Mouse (Mus musculus): Measurements from ENCODE around the gene Ltbp3. TPM values are rescaled to one million over a fixed set of nuclear protein-coding genes. Genes with fewer than 3 reads are reported as not detected.

Gene Ltbp3
- polyA plus RNA-seq, 1 experiment from 2014 or later, result 4.3 TPM

DNA sequence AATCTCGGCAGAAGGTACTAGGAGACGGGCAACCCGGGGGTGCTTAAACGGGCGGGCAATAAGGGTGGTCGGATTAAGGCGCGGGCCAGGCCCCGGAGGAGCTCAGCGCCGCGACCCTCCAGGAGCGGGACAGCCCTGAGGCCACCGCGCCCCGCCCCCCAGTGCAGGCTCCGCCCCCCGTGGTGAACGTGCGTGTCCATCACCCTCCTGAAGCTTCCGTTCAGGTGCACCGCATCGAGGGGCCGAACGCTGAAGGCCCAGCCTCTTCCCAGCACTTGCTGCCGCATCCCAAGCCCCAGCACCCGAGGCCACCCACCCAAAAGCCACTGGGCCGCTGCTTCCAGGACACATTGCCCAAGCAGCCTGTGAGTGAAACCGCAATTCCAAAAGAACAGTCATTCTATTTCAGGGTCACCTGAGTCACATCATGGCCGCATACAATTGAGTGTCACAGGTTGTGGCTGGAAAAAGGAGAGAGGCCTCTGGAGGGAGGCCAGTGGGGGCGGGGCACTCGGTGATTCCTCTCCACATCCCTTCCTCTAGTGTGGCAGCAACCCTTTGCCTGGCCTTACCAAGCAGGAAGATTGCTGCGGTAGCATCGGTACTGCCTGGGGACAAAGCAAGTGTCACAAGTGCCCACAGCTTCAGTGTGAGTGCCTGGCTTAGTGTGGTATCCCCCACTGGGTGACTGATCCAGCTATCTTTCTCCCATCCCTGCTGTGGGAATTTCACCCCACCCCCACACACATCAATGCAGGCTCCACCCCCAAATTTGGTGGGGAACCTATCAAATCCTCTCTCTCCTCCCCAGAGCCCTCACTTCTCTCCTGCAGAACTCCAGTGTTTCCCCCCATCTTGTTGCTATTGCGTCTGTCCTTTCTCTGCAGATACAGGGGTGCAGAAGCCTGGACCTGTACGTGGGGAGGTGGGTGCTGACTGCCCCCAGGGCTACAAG lies 5.3 kb downstream of the Ltbp3 start:
- DNase-seq (ENCODE audit: low spot score), result no peak
- Histone ChIP-seq H3K9me3 (no peaks in the 10 kb centered on the region), H3K4me3 (peak overlapping the region; percentile 55), H3K4me1 (peaks cover 55% of the 10 kb centered on the region), H3K27ac (peak overlapping the region; percentile 70), H3K27me3 (ENCODE audit: insufficient read depth, poor library complexity, severe bottlenecking) (peaks cover 96% of the 10 kb centered on the region), H3K36me3 (no peaks in the 10 kb centered on the region)
- WGBS, result 8% methylated on average over 35 of the region's 36 CpGs

DNA sequence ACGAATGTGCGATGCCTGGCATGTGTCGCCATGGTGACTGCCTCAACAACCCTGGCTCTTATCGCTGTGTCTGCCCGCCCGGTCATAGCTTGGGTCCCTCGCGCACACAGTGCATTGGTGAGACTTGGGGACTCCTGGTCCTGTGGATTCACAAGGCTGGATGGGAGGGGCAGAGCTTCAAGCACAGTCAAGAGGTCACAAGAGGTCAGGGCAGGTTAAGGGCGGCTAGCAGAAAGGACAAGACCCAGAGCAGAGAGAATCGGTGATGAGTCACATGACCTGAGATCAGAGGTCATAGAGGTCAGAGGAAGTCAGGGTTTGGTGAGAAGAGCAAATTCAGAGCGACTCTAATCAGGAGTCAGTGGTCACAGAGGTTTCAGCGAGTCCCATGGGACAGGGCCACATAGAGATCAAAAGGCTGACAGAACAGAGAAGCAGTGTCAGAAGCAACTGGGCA lies 6.2 kb downstream of the Ltbp3 start:
- Histone ChIP-seq H3K4me3 (peak overlapping the region; percentile 5; the same call in 1 of the 2 replicates), H3K27ac (0 out of 2 replicates have a peak overlapping the region, but pooled peaks have one; percentile 17), H3K9me3 (no peaks in the 10 kb centered on the region), H3K27me3 (ENCODE audit: insufficient read depth, poor library complexity, severe bottlenecking) (peaks cover 98% of the 10 kb centered on the region), H3K36me3 (no peaks in the 10 kb centered on the region), H3K4me1 (peaks cover 55% of the 10 kb centered on the region)
- DNase-seq (ENCODE audit: low spot score), result no peak
- WGBS, result 29% methylated on average over 12 of the region's 12 CpGs

DNA sequence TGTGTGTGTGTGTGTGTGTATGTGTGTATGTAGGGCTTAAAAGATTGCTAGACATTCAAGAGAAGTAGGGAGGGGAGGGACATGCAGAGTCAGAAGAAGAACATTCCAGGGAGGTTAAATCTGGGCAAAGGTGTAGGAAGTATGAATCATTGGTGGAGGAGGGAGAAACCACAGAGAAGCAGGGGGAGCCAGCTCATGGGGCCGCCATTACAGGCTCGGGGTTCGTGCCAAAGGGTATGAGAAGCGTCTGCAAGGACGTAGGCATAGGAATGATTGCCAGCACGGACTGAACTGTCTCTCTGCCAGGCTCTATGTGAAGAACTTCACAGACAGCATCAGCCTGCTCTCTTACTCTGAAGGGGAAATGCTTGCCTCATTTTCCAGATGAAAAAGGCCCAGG lies 8.8 kb downstream of the Ltbp3 start:
- no peak for DNase-seq (ENCODE audit: low spot score)
- Histone ChIP-seq H3K4me1 (peaks cover 38% of the 10 kb centered on the region), H3K27ac (no peak overlapping the region), H3K36me3 (no peaks in the 10 kb centered on the region), H3K27me3 (ENCODE audit: insufficient read depth, poor library complexity, severe bottlenecking) (peaks cover 98% of the 10 kb centered on the region), H3K9me3 (no peaks in the 10 kb centered on the region), H3K4me3 (no peak overlapping the region)
- 80% methylated on average over 6 of the region's 6 CpGs for WGBS

DNA sequence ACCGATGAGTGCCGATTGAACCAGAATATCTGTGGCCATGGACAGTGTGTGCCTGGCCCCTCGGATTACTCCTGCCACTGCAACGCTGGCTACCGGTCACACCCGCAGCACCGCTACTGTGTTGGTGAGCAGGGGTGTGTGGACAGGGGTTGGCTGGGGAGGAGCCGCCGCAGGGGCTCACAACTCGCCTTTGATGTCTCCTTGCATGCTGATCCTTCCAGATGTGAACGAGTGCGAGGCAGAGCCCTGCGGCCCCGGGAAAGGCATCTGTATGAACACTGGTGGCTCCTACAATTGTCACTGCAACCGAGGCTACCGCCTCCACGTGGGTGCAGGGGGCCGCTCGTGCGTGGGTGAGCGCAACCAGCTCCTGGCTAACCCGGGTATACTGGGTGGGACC lies 10.2 kb downstream of the Ltbp3 start:
- peaks cover 30% of the 10 kb centered on the region for H3K4me1 ChIP-seq
- no peak overlapping the region for H3K27ac ChIP-seq
- DNase-seq (ENCODE audit: low spot score), result no peak
- no peaks in the 10 kb centered on the region for H3K36me3 ChIP-seq
- H3K27me3 ChIP-seq (ENCODE audit: insufficient read depth, poor library complexity, severe bottlenecking), result peaks cover 98% of the 10 kb centered on the region
- no peaks in the 10 kb centered on the region for H3K9me3 ChIP-seq
- H3K4me3 ChIP-seq, result peak overlapping the region; percentile 31; the same call in 1 of the 2 replicates
- WGBS, result 8% methylated on average over 22 of the region's 22 CpGs

DNA sequence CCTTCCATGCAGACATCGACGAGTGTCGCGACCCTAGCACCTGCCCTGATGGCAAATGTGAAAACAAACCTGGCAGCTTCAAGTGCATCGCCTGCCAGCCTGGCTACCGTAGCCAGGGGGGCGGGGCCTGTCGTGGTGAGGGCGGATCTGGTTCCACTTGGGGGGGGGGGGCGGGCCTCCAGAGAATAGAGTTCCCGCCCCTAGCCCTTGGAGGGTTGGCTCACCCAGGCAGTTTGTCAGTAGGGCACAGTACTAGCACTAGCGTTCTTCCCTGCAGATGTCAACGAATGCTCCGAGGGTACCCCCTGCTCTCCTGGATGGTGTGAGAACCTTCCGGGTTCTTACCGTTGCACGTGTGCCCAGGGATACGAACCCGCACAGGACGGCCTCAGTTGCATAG lies 11.0 kb downstream of the Ltbp3 start:
- Histone ChIP-seq H3K27me3 (ENCODE audit: insufficient read depth, poor library complexity, severe bottlenecking) (peaks cover 98% of the 10 kb centered on the region), H3K36me3 (no peaks in the 10 kb centered on the region), H3K9me3 (no peaks in the 10 kb centered on the region), H3K4me3 (peak overlapping the region; percentile 31), H3K27ac (no peak overlapping the region), H3K4me1 (peaks cover 27% of the 10 kb centered on the region)
- DNase-seq (ENCODE audit: low spot score), result no peak
- 7% methylated on average over 20 of the region's 20 CpGs for WGBS

DNA sequence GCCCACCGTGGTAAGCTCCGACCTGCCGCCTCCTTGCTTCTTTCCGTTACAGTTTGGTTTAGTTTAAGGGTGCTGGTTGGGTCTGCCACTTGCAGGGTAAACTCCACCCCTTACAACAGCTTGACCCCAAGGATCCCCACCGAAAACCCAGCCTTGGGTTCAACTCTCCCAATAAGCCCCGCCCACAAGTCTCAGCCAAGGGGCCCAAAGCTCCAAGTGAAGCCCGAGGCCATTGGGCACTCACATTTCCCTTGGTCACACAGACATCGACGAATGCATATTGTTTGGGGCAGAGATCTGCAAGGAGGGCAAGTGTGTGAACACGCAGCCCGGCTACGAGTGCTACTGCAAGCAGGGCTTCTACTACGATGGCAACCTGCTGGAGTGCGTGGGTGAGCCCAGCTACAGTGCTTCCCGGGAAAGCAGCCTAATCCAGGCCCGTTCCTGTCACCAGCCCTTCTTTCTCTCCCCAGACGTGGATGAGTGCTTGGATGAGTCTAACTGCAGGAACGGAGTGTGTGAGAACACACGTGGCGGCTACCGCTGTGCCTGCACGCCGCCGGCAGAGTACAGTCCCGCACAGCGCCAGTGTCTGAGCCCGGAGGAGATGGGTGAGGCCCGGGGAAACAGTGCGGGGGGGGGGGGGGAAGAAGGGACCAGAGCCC lies 15.7 kb downstream of the Ltbp3 start:
- Histone ChIP-seq H3K9me3 (no peaks in the 10 kb centered on the region), H3K4me3 (peak overlapping the region; percentile 48), H3K36me3 (peaks cover 44% of the 10 kb centered on the region), H3K27ac (peak overlapping the region; percentile 31; the same call in 1 of the 2 replicates), H3K4me1 (peaks cover 22% of the 10 kb centered on the region), H3K27me3 (ENCODE audit: insufficient read depth, poor library complexity, severe bottlenecking) (peaks cover 86% of the 10 kb centered on the region)
- no peak for DNase-seq (ENCODE audit: low spot score)
- WGBS, result 6% methylated on average over 29 of the region's 29 CpGs

DNA sequence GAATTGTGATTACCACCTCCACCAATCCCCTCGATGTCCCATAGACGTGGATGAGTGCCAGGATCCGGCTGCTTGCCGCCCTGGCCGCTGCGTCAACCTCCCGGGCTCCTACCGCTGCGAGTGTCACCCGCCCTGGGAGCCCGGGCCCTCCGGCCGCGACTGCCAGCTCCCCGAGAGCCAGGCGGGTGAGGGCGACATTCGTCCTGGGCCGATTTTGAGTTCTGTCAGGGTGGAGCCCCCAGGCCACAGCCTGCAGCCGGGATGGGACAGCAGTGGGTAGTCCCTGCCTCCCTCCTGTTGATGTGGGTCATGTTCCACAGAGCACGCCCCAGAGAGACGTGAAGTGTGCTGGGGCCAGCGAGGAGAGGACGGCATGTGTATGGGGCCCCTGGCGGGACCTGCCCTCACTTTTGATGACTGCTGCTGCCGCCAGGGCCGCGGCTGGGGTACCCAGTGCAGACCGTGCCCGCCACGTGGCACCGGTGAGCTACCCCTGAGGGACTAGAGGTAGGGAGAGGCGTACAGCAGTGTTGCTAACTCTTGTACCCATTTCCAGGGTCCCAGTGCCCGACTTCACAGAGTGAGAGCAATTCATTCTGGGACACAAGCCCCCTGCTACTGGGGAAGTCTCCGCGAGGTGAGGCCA lies 16.4 kb downstream of the Ltbp3 start:
- Histone ChIP-seq H3K9me3 (no peaks in the 10 kb centered on the region), H3K27me3 (ENCODE audit: insufficient read depth, poor library complexity, severe bottlenecking) (peaks cover 79% of the 10 kb centered on the region), H3K27ac (peak overlapping the region; percentile 31), H3K36me3 (peaks cover 51% of the 10 kb centered on the region), H3K4me3 (peak overlapping the region; percentile 48), H3K4me1 (peaks cover 16% of the 10 kb centered on the region)
- no peak for DNase-seq (ENCODE audit: low spot score)
- WGBS, result 12% methylated on average over 36 of the region's 36 CpGs

DNA sequence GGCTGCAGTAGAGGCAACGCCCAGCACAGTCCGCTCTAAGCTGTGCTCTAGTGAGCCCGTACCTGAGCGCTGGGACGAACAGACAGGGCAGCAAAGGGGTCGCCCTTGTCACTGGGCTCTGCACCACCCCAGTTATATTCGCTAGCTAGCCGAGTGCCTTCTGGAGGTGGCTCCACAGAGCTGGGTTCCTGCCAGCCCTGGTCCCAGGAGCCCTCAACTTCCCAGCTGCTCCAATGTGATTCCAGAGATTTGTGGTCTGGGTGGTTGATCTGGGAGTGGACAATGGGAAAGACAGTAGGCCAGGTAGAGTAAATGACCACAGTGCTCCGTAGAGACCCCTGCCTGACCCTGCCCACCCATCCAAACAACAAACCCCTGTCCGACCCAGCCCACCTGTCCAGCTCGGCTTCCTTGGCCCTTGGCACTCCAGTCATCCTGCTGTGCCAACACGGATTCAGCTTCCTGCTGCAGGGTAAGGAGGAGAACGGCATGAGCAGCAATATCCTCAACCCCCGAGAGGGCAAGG lies 18.2 kb downstream of the Ltbp3 start:
- Histone ChIP-seq H3K4me1 (peaks cover 16% of the 10 kb centered on the region), H3K4me3 (no peak overlapping the region), H3K27me3 (ENCODE audit: insufficient read depth, poor library complexity, severe bottlenecking) (peaks cover 61% of the 10 kb centered on the region), H3K27ac (no peak overlapping the region), H3K36me3 (peaks cover 67% of the 10 kb centered on the region), H3K9me3 (no peaks in the 10 kb centered on the region)
- 89% methylated on average over 14 of the region's 14 CpGs for WGBS
- no peak for DNase-seq (ENCODE audit: low spot score)

DNA sequence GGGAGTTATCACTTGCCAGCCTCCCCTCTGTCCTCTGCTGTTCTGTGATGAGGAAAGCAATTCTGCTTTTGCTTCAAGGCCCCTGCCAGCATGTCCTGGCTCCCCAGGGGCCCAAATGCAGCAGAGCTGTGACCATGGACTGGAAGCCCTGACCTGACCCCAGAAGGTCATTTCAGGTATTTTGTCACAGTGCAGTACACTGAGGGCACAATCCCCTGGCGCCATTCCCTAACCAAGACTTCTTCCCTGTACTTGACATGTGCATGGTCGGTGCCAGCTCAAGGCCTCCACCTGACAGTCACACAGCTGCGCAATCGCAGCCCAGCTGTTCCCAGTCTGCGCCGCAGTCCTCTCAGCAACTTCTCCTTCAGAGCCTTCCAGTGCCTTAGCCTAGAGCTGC lies 22.5 kb downstream of the Ltbp3 start:
- peaks cover 19% of the 10 kb centered on the region for H3K27me3 ChIP-seq (ENCODE audit: insufficient read depth, poor library complexity, severe bottlenecking)
- no peak overlapping the region for H3K27ac ChIP-seq
- H3K4me3 ChIP-seq, result no peak overlapping the region
- H3K36me3 ChIP-seq, result peaks cover 97% of the 10 kb centered on the region
- no peaks in the 10 kb centered on the region; the same call in 1 of the 2 replicates for H3K4me1 ChIP-seq
- 87% methylated on average over 6 of the region's 6 CpGs for WGBS
- no peaks in the 10 kb centered on the region for H3K9me3 ChIP-seq
- no peak for DNase-seq (ENCODE audit: low spot score)

DNA sequence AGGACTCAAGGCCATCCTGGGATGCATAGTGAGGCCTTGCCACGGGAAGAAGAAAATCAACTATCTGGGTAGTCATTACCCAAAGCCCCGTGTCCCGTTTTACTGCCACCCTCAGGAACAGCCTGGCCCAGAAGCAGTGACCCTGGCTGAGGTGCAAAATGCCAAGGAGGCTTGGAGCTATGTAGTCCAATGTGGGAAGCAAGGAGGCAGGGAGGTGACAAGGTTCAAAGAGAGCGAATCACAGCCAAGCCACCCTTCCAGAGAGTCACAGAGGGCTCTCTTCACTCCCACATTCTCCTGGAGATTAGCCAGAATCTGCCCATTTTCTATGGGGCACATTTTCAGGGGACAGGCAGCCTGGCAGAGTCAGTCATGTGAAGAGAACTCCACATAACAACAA lies 26.6 kb downstream of the Ltbp3 start:
- H3K27me3 ChIP-seq (ENCODE audit: insufficient read depth, poor library complexity, severe bottlenecking), result no peaks in the 10 kb centered on the region
- no peak overlapping the region for H3K27ac ChIP-seq
- 88% methylated on average over 4 of the region's 4 CpGs for WGBS
- H3K4me3 ChIP-seq, result no peak overlapping the region
- no peaks in the 10 kb centered on the region for H3K9me3 ChIP-seq
- H3K4me1 ChIP-seq, result peaks cover 20% of the 10 kb centered on the region
- no peak for DNase-seq (ENCODE audit: low spot score)
- H3K36me3 ChIP-seq, result peaks cover 75% of the 10 kb centered on the region

DNA sequence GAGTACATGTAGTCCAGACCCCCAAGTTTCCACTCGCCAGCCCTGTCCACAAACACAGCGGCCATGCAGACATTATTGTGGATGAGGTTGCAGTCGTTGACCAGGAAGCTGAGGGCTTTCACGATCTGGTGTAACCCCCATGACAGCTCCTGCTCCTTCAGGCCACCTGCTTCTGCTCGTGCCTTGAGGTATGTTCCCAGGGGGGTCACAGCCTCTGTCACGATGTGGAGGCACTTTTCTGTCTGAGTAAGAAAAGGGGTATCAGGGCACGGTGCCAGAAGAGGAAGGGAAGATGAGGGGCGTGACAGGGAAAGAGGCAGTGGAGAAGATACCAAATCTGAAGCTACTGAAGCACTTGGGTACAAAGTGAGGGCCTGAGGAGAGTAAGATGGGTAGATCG lies 29.6 kb downstream of the Ltbp3 start:
- DNase-seq (ENCODE audit: low spot score), result peak; percentile 70
- Histone ChIP-seq H3K36me3 (peaks cover 47% of the 10 kb centered on the region), H3K27ac (peak overlapping the region; percentile 96), H3K4me1 (peaks cover 20% of the 10 kb centered on the region), H3K27me3 (ENCODE audit: insufficient read depth, poor library complexity, severe bottlenecking) (no peaks in the 10 kb centered on the region), H3K9me3 (no peaks in the 10 kb centered on the region), H3K4me3 (peak overlapping the region; percentile 88)
- 50% methylated on average over 9 of the region's 9 CpGs for WGBS

DNA sequence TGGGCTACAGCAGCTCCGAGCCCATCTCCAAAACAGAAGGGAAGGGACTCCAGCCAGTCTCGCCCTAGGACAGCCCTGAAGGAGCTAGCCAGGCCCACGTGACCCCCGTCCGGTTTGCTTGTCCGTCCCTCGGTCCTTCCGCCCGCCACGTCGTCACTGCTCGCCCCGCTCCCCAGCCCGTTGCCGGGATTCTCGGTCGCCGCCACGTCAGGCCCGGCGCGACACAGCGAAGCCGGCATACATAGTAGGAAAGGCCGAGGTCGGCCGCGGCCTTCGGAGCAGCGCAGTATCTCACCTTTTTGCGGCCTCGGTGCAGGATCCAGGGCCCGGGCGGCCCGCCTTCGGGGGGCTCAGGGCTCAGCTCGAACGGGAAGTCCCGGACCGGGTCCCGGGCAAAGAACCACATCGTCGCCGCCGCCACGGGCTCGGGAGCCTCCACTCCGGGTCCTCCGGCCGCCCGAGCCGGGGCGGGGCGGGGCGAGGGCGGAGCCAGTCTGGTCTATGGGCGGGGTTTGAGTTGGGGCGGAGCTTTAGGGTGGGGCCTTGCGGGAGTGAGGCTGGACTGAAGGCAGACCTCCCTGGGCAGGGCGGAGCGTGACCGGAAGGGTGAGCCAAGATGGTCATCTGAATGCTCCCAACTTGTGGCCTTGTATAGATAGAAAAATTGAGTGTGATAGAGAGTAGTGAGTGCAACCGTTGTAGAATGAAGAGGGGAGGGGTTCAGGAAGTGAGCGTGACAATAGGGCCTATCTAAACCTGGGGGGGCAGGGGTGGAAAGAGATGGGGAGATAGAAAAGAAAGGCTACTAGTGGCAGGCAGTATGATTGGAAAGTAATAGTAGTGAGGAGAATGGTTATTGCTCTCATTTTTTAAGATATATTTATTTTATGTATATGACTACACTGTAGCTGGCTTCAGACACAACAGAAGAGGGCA lies 30.5 kb downstream of the Ltbp3 start, which contains the start of gene Scyl1:
Scyl1 (minus strand) TSS at position 495 of the 936 bp plus-strand sequence.
- Histone ChIP-seq H3K4me1 (peaks cover 20% of the 10 kb centered on the region), H3K4me3 (peak within 1 kb of the TSS; percentile 88), H3K9me3 (no peaks in the 10 kb centered on the region), H3K27me3 (ENCODE audit: insufficient read depth, poor library complexity, severe bottlenecking) (no peaks in the 10 kb centered on the region), H3K27ac (peak within 1 kb of the TSS; percentile 96), H3K36me3 (peaks cover 38% of the 10 kb centered on the region)
- DNase-seq (ENCODE audit: low spot score), result peak; percentile 97
- under 1% methylated on average over 64 of the region's 64 CpGs for WGBS
